Mouse (Mus musculus) thymus, postnatal 25 days (tissue): ENCODE measurements around the gene Cln5.
A peak's percentile ranks its signal among the peaks of the same experiment; 100 is the strongest.

Experiments used
- DNase-seq: peaks from one replicate; pipeline ENCODE4 v3.0.0; 2022

Gene Cln5

DNA sequence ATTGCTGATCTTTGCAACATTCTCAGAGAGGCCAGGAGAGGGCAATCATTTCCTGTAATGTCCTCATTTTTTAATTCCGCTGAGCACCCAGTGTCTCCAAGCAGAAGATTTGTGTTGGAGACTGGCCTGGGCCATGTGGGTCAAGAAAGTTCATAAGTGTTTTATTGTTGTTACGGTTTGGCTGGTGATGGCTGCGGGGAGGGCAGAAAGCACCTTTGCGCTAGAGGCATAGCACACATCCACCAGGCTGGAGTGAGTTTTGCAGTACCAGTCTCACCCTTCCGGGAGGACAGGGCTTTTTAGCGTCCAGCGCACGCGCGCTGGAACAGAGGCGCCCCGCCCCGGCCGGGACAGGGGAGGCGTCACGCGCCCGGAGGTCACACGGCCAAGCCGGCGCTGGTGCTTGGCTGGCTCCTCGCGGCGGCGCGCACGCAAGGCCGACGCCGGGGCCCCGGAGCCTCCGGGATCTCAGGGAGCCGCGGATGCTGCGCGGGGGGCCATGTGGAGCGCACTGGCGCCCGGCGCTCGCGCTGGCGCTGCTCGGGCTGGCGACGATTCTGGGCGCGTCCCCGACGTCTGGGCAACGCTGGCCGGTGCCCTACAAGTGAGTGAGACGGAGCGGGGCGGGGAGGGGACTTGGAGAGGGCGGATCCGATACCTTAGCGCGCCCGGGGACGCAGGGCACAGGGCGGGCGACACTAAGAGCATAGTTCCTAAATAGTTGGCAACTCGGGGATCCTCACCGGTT is at the start of gene Cln5:
Gene Cln5, plus strand, starts transcription at position 353 of the 748 bp plus-strand sequence.
- DNase-seq, result peak; percentile 93

DNA sequence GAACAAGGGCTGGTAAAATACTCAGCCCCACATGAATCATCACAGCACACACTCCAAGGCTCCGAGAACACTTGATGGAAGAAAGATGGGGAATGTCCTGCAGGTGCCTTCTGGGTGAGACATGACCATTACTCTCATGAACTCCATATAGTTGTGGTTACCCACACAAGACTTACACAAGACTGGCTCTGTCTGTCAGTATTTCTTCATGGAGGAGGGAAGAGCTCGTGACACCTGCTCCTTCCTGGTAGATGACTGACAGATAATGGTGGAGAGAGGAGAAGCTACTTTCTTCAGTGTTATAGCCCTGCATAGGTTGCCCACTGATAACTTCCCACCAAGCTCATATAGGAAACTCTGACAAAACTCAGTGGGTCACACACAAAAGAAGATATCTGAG is 40.8 kb upstream of the Cln5 start:
- no peak for DNase-seq

DNA sequence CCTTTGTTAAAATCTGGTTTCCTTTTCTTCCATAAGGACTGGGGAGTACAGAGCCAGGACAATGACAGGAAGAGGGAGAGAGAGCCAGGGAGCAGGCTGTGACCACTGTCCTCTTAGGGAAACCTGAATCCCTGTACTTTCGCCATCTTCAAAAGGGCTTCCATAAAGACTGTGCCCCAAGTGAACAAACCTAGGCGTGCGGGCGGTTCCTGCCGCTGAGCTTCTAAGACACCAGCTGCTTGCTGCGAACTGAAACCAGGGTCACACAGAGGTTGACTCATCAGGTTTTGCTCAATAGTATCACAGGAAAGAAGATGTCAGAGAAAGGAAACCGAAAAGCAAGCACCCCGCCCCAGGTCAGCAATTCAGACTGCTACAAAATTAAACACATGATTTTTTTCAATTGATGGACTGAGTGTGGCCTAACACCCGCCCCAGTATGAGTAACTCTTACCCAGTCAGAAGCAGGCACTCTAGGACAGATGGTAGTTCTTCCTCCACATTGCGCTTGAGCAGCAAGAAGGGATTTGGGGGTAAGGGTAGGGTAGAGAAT is 36.7 kb upstream of the Cln5 start:
- DNase-seq, result peak; percentile 33

DNA sequence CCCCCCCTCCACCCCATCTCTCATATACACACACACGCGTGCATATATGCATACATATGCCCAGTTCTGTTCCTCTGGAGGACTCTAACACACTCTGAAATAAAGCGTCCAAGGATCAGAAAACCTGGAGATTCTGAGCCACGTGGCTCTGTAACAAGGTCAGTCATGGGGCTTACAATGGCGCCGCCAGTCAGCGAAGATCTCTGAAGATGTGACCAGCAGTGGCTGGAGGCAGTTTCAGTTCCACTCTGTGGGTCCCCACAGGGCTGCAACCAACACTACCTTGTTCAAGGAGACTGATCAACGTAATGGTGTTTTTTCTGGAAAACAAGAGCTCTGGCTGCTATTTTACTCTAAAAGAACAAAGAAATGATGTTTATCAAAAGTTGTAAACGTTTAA is 35.9 kb upstream of the Cln5 start:
- DNase-seq, result no peak

DNA sequence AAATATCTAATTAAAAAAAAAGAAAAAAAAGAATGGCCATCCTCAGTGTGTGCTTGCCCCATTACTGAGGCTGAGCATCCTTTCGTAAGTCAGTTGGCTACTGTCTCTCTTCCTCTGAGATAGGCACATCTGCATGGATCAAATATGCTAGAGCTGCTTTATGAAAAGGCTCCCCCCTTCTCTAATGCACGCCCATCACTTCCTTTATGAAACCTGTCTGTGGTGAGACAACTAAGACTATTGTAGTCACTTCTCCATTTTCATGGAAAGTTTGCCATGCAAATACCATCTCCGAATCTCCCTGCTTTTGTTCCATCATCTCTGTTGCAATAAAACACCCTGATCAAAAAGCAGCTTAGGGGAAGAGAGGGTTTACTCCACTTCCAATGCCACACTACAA is 33.0 kb upstream of the Cln5 start:
- DNase-seq, result no peak

DNA sequence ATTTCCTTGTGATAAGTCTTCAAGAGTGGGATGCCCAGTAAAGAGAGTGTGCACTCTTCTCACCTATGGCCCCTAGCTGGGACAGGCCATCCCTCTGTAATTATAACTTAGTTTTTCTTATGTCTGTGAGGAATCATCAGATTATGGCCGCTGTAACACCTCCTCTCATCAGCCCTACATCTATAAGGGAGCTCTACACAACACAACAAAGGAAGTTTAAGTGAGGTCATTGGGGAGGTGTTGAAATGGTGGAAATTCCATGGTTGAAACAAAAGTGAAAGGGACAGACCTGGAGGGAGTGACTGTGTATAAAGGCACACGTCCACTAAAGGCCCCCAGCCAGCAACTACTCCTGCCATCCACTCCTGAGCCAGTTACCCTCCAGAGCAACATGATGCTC is 23.3 kb upstream of the Cln5 start, which contains the start of gene Acod1:
Gene Acod1, plus strand, starts transcription at position 301 of the 400 bp plus-strand sequence.
- no peak for DNase-seq

DNA sequence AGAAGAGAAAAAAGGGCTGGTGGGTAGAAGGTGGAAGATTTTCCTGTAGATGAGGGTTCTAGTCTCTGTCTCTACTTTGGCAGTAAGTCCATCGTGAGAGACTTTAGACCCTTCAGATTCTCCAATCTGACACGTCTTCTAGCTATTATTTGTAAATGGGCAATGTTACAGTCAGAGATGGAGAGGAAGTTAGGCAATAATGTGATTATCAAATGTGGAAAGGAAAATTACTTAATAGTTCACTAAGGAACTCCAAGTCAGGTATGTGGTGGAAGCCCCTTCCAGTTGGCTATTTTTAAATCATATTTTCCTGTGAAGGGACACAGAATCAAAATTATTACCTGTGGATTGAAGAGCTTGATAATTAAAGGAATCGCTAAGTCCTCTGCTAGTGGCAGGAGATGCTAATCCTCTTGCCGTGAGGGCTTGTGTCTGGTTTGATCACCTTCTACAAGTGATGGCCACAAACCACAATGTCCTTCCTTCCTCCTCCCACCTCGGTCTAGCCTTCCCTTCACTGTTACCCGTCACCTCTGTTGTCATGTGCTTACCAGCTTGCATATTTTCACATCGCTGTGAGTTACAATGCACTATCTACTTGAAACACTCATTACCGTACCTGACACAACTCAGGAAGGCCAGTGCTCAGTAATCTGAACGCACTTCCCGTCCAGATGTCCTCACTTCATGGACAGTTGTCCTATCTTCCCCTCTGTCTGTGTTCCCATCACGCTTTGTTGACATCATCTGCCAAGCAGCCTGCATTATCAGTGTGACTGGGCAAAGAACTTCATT is 21.5 kb upstream of the Cln5 start:
- no peak for DNase-seq

DNA sequence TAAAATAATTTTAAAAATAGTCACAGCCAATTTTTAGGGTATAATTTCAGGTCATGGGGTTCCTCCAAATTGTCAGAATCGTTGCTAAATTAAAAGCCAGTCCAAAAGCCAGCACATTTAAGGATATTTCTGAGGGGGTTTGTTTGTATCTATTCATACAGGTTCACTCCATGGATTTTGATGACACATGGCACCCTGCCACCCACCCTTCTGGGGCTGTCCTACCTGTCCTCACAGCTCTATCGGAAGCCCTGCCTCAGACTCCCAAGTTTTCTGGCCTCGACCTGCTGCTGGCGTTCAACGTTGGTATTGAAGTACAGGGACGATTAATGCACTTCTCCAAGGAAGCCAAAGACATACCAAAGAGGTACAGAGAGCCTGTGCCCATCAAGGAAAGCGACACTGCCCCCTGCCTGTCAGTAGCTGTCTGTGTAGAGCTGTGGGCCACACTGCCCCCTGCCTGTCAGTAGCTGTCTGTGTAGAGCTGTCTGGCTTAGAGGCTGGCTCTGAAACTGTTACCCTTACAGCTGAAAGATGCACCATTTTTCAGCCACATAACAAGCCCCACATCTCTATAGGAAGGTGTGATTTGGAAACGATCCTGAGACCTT is 18.8 kb upstream of the Cln5 start:
- peak; percentile 88 for DNase-seq

DNA sequence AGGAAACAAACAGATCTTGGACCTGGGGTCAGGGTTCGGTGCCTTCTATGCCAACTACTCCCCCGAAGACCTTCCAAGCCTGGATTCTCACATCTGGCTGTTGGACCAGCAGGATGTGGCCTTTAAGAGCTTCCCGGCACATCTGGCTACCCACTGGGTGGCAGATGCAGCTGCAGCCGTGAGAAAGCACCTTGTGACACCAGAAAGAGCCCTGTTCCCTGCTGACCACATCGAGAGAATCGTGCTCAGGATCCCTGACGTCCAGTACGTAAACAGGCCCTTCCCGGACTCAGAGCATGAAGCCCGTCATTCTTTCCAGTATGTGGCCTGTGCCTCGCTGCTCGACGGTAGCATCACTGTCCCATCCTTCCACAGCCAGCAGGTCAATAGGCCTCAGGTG is 15.3 kb upstream of the Cln5 start:
- no peak for DNase-seq

DNA sequence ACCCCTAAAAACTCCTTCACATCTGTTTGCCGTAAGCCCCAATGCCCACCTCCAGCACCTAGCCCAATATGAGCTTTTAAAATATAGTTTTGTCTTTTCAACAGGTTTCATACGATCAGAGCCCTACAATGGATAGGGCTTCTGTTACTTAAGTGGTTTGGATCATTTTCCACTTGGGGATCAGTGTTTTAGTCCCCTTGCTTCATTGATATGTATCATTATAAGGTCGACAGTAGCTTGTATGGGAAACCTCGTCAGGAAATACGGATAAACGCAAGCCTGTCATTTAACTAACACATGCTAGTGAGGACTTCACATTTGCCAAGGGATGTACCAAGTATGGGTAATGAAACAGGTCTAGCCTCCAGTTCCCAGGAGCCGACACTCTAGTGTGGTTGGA is 13.4 kb upstream of the Cln5 start:
- no peak for DNase-seq

DNA sequence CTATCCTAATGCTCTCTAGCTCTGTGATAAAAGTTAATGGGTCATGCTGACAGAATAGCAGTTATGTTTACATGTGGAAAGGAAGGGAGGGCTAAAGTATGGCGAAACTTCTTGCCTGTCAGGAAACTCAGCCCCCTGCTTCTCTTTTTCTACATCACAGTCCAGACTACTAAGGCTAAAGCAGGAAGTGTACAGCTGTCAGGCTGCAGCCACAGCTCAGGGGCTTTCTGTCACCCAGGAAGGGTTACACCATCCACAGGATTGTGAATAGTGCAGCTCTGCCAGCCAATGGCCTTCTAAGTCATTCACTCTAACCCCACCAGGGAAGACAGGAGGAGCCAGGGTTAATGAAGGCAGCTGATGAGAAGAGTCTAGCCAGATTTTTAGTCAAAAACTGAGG is 11.0 kb upstream of the Cln5 start:
- DNase-seq, result no peak

DNA sequence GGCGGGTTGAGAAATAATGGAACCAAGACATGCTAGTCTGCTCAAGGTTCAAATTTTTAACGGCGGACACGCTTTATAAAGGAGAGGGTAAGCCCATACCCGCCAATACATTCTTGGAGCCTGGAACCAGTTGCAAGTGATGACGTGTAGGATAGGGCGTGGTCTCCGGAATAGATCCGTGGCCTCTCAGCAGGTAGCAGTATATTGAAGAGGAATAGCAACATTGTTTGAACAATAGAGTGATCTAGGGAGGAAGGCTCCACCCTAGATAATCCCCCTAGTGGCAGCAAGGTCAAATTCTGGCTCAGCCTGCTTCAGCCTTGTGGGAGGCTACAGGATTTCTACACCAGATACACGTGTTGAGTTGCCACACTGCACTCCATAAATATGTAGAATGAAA is 10.5 kb upstream of the Cln5 start:
- no peak for DNase-seq

DNA sequence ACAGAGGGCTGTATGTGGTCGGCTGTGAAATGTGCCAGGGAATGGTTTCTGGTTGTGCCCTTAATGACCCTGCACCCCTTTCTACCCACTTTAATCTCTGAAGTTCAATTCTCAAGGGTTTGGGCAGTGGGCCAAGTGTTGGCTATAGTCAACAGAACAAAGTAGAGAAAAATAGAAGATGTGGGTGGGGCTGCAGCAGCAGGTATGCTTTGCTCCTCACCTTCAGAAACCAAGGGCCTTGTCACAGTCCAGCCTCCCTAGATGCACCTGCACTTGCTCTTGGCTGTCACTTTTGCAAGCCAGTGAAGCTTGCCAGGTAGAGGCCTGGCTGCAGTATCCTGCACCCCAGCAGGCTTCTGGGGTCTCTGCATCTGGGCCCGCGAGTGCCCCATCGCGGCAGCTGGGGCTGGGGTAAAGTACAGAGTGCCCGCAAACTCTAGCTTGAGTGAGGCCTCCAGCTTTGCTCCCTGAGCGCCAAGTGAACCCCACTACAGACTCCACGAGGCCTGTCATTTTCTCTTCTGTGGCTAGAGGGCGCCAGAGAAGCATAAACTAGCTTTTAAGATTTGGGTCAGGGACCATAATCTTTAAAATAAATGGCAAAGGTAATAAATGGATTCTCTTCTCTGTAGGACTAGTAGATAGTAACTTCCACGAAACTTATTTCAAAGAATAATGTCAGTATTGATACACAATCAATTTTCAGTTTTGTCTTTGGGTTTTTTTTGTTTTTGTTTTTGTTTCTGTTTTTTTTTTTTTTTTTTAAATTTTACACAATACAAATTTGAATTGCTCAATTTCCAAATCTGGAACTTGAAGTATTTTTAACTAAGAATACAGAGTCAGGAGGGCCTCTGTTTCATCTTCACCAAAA is 4.5 kb upstream of the Cln5 start:
- DNase-seq, result peak; percentile 85

DNA sequence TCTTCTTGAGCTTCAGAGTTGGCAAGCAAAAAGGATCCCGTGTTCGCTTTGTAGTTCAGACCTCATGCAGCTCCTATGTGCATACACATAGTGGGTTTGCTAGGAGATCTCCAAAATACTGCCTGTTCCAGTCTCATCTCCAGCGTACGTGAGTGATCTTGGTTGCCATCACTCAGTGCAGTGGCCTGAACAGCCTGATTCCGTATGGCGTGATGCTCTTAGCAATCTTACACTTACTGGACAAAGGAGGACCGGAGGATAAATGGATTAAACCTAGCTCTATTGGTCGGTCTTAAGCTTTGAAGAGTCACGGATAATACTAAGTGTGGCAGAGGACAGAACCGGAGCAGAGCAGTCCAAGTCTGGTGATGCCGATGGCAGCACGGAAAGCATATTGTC is 552 bp upstream of the Cln5 start:
- DNase-seq, result no peak

DNA sequence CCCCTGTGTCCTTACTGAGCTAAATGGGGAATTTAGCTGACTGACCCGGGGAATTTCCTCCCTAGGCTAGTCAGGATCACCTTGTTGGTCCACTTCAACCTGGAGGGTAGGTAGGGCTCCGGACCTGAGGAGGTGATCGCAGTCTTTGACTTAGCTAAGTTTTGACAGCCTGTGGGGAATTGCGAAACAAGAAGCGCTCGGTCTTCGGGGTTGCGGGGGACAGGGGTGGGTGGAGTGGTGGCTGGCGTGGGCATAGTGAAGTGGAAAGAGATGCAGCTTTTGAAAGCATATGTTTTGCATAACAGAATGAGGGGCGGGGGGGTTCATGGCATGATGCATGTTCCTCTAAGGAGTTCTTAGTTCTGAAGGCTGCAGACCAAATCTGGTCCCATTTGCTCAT is 774 bp downstream of the Cln5 start:
- DNase-seq, result peak; percentile 24

DNA sequence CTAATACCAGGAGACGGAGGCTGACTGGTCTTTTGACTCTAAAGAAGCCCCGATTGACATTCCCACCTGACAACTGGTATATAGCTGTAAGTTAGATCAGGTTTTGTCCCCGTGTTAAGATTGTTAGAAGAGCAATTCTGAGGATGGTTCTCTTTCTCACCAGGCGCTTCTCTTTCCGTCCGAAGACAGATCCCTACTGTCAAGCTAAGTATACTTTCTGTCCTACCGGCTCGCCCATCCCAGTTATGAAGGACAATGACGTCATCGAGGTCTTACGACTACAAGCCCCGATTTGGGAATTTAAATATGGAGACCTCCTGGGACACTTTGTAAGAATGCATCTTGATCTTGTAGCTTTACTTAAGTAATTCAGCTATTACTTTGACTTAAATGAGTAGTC is 1.5 kb downstream of the Cln5 start:
- DNase-seq, result no peak

DNA sequence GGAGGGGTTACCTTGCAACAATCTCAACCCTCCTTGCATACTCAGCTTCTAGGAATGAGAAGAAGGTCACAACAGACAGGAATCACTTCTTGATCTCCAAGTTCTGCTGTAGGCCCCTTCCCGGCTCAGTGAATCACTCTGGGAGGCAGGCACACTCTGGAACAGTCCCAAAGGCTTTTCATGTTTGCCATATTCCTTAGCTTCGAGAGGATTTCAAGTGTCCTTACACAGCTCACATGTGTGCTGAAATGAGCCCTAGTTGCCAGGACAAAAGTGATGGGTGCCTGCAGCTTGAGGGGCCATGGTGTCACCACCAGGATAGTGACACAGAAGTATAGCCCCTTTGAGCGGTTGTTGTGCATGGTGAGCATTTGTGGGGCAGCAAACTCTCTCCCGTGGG is 2.7 kb downstream of the Cln5 start:
- DNase-seq, result no peak

DNA sequence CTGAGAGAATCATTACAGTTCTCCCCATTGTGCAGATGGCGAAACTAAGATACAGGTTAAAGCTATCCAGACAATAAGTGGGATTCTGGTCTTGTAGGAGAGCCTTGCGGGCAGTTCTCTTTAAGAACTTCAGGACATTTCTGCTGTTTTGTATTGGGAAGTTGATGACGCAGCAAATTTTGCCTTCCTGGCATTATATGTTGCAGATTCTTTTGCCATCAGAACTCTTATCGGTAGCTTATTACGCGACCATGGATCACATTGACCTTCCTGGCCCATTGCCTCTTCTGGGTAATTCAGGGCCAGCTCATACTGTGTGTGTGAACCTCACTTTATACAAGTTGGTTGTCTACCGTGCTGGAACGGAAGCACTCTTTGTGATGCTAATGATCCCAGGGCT is 3.8 kb downstream of the Cln5 start:
- no peak for DNase-seq

DNA sequence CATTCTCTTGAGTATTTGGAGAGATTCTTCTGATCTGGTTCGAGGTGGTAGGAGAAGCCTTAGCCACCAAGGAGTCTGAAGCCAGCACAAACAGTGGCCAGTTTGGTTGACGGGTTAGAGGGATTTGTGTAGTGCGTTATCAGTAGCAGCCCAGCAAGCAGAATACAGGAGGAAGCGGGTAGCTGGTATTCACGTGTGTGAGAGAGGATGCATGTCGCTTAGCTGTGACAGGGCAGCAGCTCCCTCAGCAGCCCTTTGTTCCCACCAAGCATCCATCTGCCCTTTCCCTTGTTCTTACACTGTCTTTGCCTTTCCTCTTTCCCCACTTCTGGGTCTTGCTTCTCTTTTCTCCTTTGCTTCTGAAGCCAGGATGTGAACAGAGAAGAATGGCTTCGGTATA is 5.2 kb downstream of the Cln5 start:
- no peak for DNase-seq

DNA sequence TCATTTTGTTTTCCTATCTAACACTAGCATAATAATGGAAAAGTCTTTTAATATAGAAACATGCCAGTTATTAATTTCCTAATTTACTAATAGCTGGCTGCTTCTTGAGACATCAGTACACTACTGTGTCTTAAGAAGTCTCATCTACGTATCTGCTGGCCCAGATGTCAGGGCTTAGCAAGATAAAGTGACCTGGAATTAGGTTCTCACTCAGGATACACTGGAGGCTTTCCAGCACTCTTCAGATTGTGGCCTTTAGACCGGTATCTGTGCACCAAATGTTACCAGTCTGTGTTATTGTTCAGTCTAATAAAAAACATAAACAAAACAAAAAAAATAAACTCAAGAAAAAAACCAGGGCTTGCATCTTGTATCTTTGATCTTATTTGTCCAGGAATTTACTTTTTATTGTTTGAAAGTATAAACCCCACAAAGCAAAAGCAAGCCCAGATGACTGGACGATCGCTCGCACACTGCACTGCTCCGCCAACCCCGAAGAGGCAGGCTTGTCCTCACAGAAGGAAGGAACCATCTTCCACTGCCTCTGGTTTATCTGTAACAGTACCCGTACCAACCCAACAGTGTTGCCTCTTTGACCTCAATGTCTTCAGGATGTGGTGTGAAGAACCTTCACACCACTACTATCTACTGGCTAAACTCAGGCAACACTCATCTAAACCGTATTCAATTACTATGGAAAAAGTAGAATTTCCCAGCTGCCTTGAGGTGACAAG is 7.4 kb downstream of the Cln5 start:
- no peak for DNase-seq

DNA sequence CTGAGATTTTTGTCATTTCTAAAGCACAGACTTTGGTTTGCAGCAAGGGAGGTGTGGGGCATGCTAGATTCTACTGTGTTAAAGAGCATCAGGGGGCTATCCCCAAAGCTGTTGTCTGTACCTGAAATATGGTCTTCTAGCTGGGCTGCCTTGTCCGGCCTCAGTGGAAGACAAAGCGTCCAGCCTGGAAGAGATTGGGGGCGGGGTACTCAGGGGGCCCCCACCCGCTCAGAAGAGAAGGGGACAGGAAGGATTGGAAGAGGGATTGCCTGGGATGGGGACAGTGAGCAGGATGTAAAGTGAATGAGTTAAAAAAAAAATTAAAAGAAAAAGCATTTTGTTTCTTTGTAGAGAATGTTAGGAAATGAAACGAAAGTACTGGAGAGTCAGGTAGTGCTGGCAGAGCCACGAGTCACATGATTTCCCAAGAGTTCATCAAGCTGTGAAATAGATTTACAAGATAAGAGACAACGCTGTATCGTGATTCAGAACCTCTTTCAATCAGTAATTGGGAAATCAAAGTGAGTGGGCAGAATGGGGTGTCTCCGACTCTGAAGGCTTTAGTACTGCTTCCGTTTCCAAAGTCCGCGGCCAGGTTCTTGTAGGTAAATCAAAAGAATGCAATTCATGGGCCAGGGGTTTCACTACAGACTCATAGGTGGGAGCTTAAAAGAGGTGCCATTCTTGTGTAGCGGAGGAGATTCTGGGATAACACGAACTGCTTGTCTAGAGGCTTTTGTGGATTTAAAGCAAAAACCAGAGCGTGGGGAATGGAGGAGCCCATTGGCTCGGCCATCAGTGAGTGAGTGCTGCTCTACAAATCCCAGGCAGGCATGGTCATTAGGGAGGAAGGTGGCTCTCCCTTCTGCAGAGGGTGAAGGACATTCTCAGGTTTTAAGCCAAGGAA is 8.2 kb downstream of the Cln5 start:
- no peak for DNase-seq
